Mouse (Mus musculus) heart, postnatal 0 days (tissue): ENCODE results near the gene Mat2a. TPM values are rescaled to one million over a fixed set of nuclear protein-coding genes. Genes with fewer than 3 reads are reported as not detected.

ENCODE experiments used
- ATAC-seq: fragments of 200-750 bp; cut with Nextera tagmentation; 2 replicates; pipeline ENCODE4 v1.8.0; 2017; ENCODE audit warnings: low read depth, moderate number of reproducible peaks, moderate library complexity; ENCODE audit not compliant: insufficient read depth
- DNase-seq: peaks from one replicate; pipeline ENCODE4 v3.0.0-alpha.2; 2016; ENCODE audit warnings: low spot score
- H3K27ac ChIP-seq: fragments of 300-500 bp; sonication (generic); 2 replicates; pipeline ENCODE4 v1.5.1; 2014; ENCODE audit warnings: low read depth, mild to moderate bottlenecking
- H3K27me3 ChIP-seq: fragments of 300-500 bp; sonication (generic); 2 replicates; pipeline ENCODE4 v1.6.1; 2014; ENCODE audit warnings: low read length, mixed read lengths; ENCODE audit not compliant: control insufficient read depth, insufficient read depth
- H3K36me3 ChIP-seq: fragments of 300-500 bp; sonication (generic); replicated peaks from 2 replicates; pipeline ENCODE4 v1.6.1; 2014; ENCODE audit warnings: low read length, mixed read lengths; ENCODE audit not compliant: control insufficient read depth, insufficient read depth
- H3K4me1 ChIP-seq: fragments of 300-500 bp; sonication (generic); 2 replicates; pipeline ENCODE4 v1.6.1; 2014; ENCODE audit warnings: antibody characterized with exemption; ENCODE audit not compliant: control insufficient read depth, insufficient read depth
- H3K4me2 ChIP-seq: fragments of 300-500 bp; sonication (generic); 2 replicates; pipeline ENCODE4 v1.6.1; 2014; ENCODE audit warnings: low read depth, mild to moderate bottlenecking, low read length, moderate library complexity
- H3K4me3 ChIP-seq: fragments of 300-500 bp; sonication (generic); 2 replicates; pipeline ENCODE4 v1.5.1; 2014; ENCODE audit warnings: low read depth, low read length
- H3K9ac ChIP-seq: fragments of 300-500 bp; sonication (generic); replicated peaks from 2 replicates; pipeline ENCODE4 v1.6.1; 2014; ENCODE audit warnings: low read depth, low read length, mixed read lengths
- H3K9me3 ChIP-seq: fragments of 300-500 bp; sonication (generic); replicated peaks from 2 replicates; pipeline ENCODE4 v1.6.1; 2016; ENCODE audit warnings: low read length; ENCODE audit not compliant: control insufficient read depth
- CTCF ChIP-seq: IDR thresholded peaks from 2 replicates; pipeline ENCODE4 v1.5.1; 2016; ENCODE audit warnings: antibody characterized with exemption, control low read depth, low read depth
- EP300 ChIP-seq: IDR thresholded peaks from 2 replicates; pipeline ENCODE4 v1.6.1; 2016; ENCODE audit warnings: antibody characterized with exemption, low read depth
- WGBS: fragments of 180-500 bp; shearing (Covaris S2); extraction: QIAGEN DNeasy Blood & Tissue Kit; methylation state at CpG from one replicate; pipeline ENCODE4 v1.1.7; 2014; 5-methylcytosine and 5-hydroxymethylcytosine counted together
- polyA plus RNA-seq: library from polyadenylated mRNA; unstranded; fragments of >200 nt; fragmentation: Nextera tagmentation; extraction: Ambion mirVana; gene quantifications from 2 replicates; pipeline ENCODE4 v1.2.1, GENCODE M21; 2015
- total RNA-seq: library from RNA; depleted of rRNA; stranded (reverse); fragments of >200 nt; gene quantifications from 2 replicates; pipeline ENCODE4 v1.2.3, GENCODE M21; 2014; ENCODE audit warnings: low replicate concordance; rRNA removed

The Mat2a gene
- total and polyA plus RNA-seq, 2 experiments from 2014 or later, result 111 to 229 TPM

DNA sequence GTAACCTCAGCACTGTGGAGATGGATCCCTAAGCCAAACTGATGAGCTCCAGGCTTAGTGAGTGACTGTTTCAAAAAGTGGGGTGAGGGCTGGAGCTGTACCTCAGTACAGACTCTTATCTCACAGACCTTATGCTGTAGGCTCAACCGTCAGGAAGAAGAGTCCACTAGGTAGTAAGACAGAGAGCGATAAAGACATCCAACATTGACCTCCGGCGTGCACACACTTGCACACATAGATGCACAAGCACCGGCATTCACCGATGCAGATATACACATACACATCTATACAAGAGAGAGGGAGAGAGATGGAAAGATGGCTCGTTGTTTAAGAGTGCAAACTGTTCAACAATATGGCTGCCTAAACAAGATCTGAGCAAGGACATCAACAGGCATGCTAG, 55.4 kb downstream of the Mat2a start:
- TF ChIP-seq CTCF (no peak), EP300 (no peak)
- Histone ChIP-seq H3K9ac (no peak overlapping the region), H3K4me3 (no peak overlapping the region), H3K4me1 (peaks cover 11% of the 10 kb centered on the region), H3K27ac (no peak overlapping the region), H3K27me3 (no peaks in the 10 kb centered on the region), H3K4me2 (no peak overlapping the region), H3K9me3 (no peaks in the 10 kb centered on the region), H3K36me3 (peaks cover 32% of the 10 kb centered on the region)
- ATAC-seq (no peak), DNase-seq (no peak)
- 89% methylated on average over 7 of the region's 7 CpGs for WGBS

DNA sequence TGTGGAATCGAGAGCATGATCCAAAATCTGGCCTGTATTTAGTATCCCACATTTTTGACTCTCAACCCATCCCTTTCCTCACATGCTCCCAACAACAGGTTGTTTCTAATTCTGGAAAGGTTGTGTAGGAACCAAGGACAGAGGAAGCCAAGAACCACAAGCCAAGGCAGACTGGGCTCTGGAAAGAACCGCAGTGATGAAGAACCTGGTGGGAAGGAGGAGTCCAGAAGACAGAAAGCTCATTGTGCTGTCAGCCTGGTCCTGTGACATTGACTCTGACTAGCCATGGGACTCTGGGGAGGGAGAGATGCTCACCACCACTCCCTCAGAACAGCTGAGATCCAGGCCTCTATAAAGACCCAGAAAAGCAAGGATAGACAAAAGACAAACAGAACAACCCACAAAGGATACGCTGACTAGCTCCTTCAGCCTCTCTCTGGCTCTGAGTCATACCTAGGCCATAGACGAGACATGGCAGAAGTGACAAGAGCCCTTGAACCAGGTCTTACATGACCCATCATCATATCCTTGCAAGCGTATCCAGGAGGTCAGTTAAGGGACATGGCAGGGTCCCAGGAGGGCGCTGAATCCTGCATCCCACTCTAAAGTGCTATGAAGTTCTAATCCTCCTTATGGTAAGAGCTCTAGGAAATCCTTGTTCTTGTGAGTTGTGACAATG, 56.1 kb downstream of the Mat2a start:
- no peak for TF ChIP-seq CTCF
- no peak for TF ChIP-seq EP300
- Histone ChIP-seq H3K4me1 (0 out of 2 replicates have a peak, but pooled peaks cover 9% of the 10 kb centered on the region), H3K9ac (no peak overlapping the region), H3K36me3 (peaks cover 32% of the 10 kb centered on the region), H3K4me2 (no peak overlapping the region), H3K27me3 (no peaks in the 10 kb centered on the region), H3K9me3 (no peaks in the 10 kb centered on the region), H3K4me3 (no peak overlapping the region), H3K27ac (no peak overlapping the region)
- 83% methylated on average over 6 of the region's 6 CpGs for WGBS
- DNase-seq, result no peak
- no peak for ATAC-seq

Other genes with a start within 250 kb of the Mat2a start
- 4.5 and 14.7 TPM in 2 replicates for gene Atoh8, start 204.0 kb downstream of the Mat2a start, total RNA-seq
- 7.1 and 8.6 TPM in 2 replicates for gene Atoh8, start 204.0 kb downstream of the Mat2a start, polyA plus RNA-seq
- gene Sftpb, start 134.9 kb downstream of the Mat2a start, total RNA-seq, result 0.84 and 1.7 TPM in 2 replicates
- gene Sftpb, start 134.9 kb downstream of the Mat2a start, polyA plus RNA-seq, result 0.33 and 0.55 TPM in 2 replicates
- gene Usp39, start 94.4 kb downstream of the Mat2a start, total RNA-seq, result 50.9 and 59.9 TPM in 2 replicates
- 15.8 and 16.9 TPM in 2 replicates for gene Usp39, start 94.4 kb downstream of the Mat2a start, polyA plus RNA-seq
- gene 0610030E20Rik, start 92.2 kb downstream of the Mat2a start, total RNA-seq, result 7.3 and 12.0 TPM in 2 replicates
- gene 0610030E20Rik, start 92.2 kb downstream of the Mat2a start, polyA plus RNA-seq, result 11.9 and 12.9 TPM in 2 replicates
- gene Tmem150a, start 84.1 kb downstream of the Mat2a start, total RNA-seq, result 18.2 and 23.2 TPM in 2 replicates
- gene Tmem150a, start 84.1 kb downstream of the Mat2a start, polyA plus RNA-seq, result 8.0 and 9.7 TPM in 2 replicates
- gene Rnf181, start 72.6 kb downstream of the Mat2a start, total RNA-seq, result 53.5 and 65.0 TPM in 2 replicates
- 74.9 and 81.3 TPM in 2 replicates for gene Rnf181, start 72.6 kb downstream of the Mat2a start, polyA plus RNA-seq
- gene Vamp5, start 59.1 kb downstream of the Mat2a start, total RNA-seq, result 19.5 and 39.8 TPM in 2 replicates
- gene Vamp5, start 59.1 kb downstream of the Mat2a start, polyA plus RNA-seq, result 49.0 and 52.9 TPM in 2 replicates
- gene Vamp8, start 48.9 kb downstream of the Mat2a start, total RNA-seq, result 69.8 and 109 TPM in 2 replicates
- 174 and 175 TPM in 2 replicates for gene Vamp8, start 48.9 kb downstream of the Mat2a start, polyA plus RNA-seq
- gene Ggcx, start 25.2 kb downstream of the Mat2a start, total RNA-seq, result 16.8 and 21.9 TPM in 2 replicates
- 13.2 and 16.8 TPM in 2 replicates for gene Ggcx, start 25.2 kb downstream of the Mat2a start, polyA plus RNA-seq
- not detected in 2 replicates for gene Sh2d6, start 82.1 kb upstream of the Mat2a start, total RNA-seq
- gene Sh2d6, start 82.1 kb upstream of the Mat2a start, polyA plus RNA-seq, result not detected in 2 replicates
- gene Capg, start 104.8 kb upstream of the Mat2a start, total RNA-seq, result 25.1 and 53.6 TPM in 2 replicates
- 24.9 and 25.9 TPM in 2 replicates for gene Capg, start 104.8 kb upstream of the Mat2a start, polyA plus RNA-seq
- 21.9 and 30.9 TPM in 2 replicates for gene Elmod3, start 158.9 kb upstream of the Mat2a start, total RNA-seq
- 17.6 and 18.6 TPM in 2 replicates for gene Elmod3, start 158.9 kb upstream of the Mat2a start, polyA plus RNA-seq
- 21.8 and 41.8 TPM in 2 replicates for gene Retsat, start 158.9 kb upstream of the Mat2a start, total RNA-seq
- 64.4 and 69.1 TPM in 2 replicates for gene Retsat, start 158.9 kb upstream of the Mat2a start, polyA plus RNA-seq
- gene Tgoln1, start 177.4 kb upstream of the Mat2a start, total RNA-seq, result 16.4 and 22.5 TPM in 2 replicates
- gene Tgoln1, start 177.4 kb upstream of the Mat2a start, polyA plus RNA-seq, result 19.4 and 21.3 TPM in 2 replicates